Mouse (Mus musculus): ENCODE measurements at regions not wholly inside any gene's neighbourhood (a gene's known extent, or its start where the extent isn't known, plus 50 kb on each side); places are given as distances from the start of the nearest gene placed in this dataset.

GRCm38 (mm10) chr2:133738839-133739430 is 187.0 kb downstream of the Bmp2 start:
- H3K9ac ChIP-seq (replicated peaks; ENCODE audit: low read length): no peak overlapping the region
- DNase-seq (ENCODE audit: low spot score) (no peak), ATAC-seq (no peak)
- no peak overlapping the region for H3K4me2 ChIP-seq (ENCODE audit: low read depth, low read length)
- WGBS: 86% methylated on average over 10 of the region's 10 CpGs
- no peaks in the 10 kb centered on the region for H3K27me3 ChIP-seq (ENCODE audit: insufficient read depth, low read length)
- H3K4me3 ChIP-seq (ENCODE audit: low read length): no peak overlapping the region
- H3K27ac ChIP-seq: no peak overlapping the region
- TF ChIP-seq CTCF (IDR thresholded peaks at IDR 0.05; ENCODE audit: low read depth): no peak
- no peaks in the 10 kb centered on the region for H3K4me1 ChIP-seq (ENCODE audit: insufficient read depth, low read length)
- H3K36me3 ChIP-seq (ENCODE audit: insufficient read depth, low read length): no peaks in the 10 kb centered on the region
- no peaks in the 10 kb centered on the region for H3K9me3 ChIP-seq (ENCODE audit: low read length)

DNA sequence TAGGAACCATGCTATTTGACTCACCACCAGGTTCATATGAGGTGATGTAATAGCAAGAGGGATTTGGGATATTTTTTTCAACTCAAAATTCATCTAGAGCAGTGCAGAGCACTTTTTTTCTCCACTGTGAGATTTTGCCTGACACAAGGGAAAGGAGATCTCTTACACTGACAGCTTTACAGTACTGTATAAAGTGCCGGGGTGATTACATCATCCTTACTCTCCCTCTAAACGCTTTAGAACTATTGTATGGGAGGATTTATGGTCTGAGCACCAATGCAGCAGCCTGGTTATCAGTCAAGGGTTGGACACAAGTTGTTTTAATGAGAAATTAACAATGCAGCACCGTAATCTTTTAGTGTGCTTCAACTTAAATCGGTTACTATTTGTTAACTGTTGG is 196.5 kb downstream of the Bmp2 start:
- H3K9me3 ChIP-seq (ENCODE audit: low read length): no peaks in the 10 kb centered on the region
- no peak for ATAC-seq
- no peaks in the 10 kb centered on the region for H3K36me3 ChIP-seq (ENCODE audit: insufficient read depth, low read length)
- no peak for DNase-seq (ENCODE audit: low spot score)
- H3K4me2 ChIP-seq (ENCODE audit: low read depth, low read length): no peak overlapping the region
- WGBS: 64% methylated on average over 4 of the region's 4 CpGs
- no peaks in the 10 kb centered on the region for H3K4me1 ChIP-seq (ENCODE audit: insufficient read depth, low read length)
- no peaks in the 10 kb centered on the region for H3K27me3 ChIP-seq (ENCODE audit: insufficient read depth, low read length)
- H3K4me3 ChIP-seq (ENCODE audit: low read length): no peak overlapping the region
- TF ChIP-seq CTCF (IDR thresholded peaks at IDR 0.05; ENCODE audit: low read depth): no peak
- H3K27ac ChIP-seq: no peak overlapping the region
- no peak overlapping the region for H3K9ac ChIP-seq (replicated peaks; ENCODE audit: low read length)

- Histone ChIP-seq H3K9ac (replicated peaks; ENCODE audit: low read length) (no peak overlapping the region), H3K4me2 (ENCODE audit: low read depth, low read length) (no peak overlapping the region), H3K36me3 (ENCODE audit: insufficient read depth, low read length) (no peaks in the 10 kb centered on the region), H3K4me3 (ENCODE audit: low read length) (no peak overlapping the region), H3K27ac (no peak overlapping the region), H3K27me3 (ENCODE audit: insufficient read depth, low read length) (no peaks in the 10 kb centered on the region), H3K4me1 (ENCODE audit: insufficient read depth, low read length) (no peaks in the 10 kb centered on the region), H3K9me3 (ENCODE audit: low read length) (no peaks in the 10 kb centered on the region)
- ATAC-seq (no peak), DNase-seq (ENCODE audit: low spot score) (no peak)
- no peak for TF ChIP-seq CTCF (IDR thresholded peaks at IDR 0.05; ENCODE audit: low read depth)
- 75% methylated on average over 4 of the region's 4 CpGs for WGBS
Observed at GRCm38 (mm10) chr2:133749846-133750637, 198.1 kb downstream of the Bmp2 start.

GRCm38 (mm10) chr2:133754088-133754487 is 202.1 kb downstream of the Bmp2 start:
- no peak for DNase-seq (ENCODE audit: low spot score)
- no peak overlapping the region for H3K9ac ChIP-seq (replicated peaks; ENCODE audit: low read length)
- no peaks in the 10 kb centered on the region for H3K4me1 ChIP-seq (ENCODE audit: insufficient read depth, low read length)
- no peaks in the 10 kb centered on the region for H3K36me3 ChIP-seq (ENCODE audit: insufficient read depth, low read length)
- H3K27ac ChIP-seq: no peak overlapping the region
- no peak overlapping the region for H3K4me2 ChIP-seq (ENCODE audit: low read depth, low read length)
- ATAC-seq: no peak
- TF ChIP-seq CTCF (IDR thresholded peaks at IDR 0.05; ENCODE audit: low read depth): no peak
- no peaks in the 10 kb centered on the region for H3K27me3 ChIP-seq (ENCODE audit: insufficient read depth, low read length)
- WGBS: 83% methylated on average over 3 of the region's 3 CpGs
- no peak overlapping the region for H3K4me3 ChIP-seq (ENCODE audit: low read length)
- H3K9me3 ChIP-seq (ENCODE audit: low read length): no peaks in the 10 kb centered on the region

- Histone ChIP-seq H3K27me3 (ENCODE audit: insufficient read depth, low read length) (no peaks in the 10 kb centered on the region), H3K4me3 (ENCODE audit: low read length) (no peak overlapping the region), H3K9ac (replicated peaks; ENCODE audit: low read length) (no peak overlapping the region), H3K4me2 (ENCODE audit: low read depth, low read length) (no peak overlapping the region), H3K9me3 (ENCODE audit: low read length) (no peaks in the 10 kb centered on the region), H3K27ac (no peak overlapping the region), H3K36me3 (ENCODE audit: insufficient read depth, low read length) (no peaks in the 10 kb centered on the region), H3K4me1 (ENCODE audit: insufficient read depth, low read length) (no peaks in the 10 kb centered on the region)
- ATAC-seq (no peak), DNase-seq (ENCODE audit: low spot score) (no peak)
- TF ChIP-seq CTCF (IDR thresholded peaks at IDR 0.05; ENCODE audit: low read depth): no peak
- 72% methylated on average over 7 of the region's 7 CpGs for WGBS
Observed at GRCm38 (mm10) chr2:133761496-133761895, 209.5 kb downstream of the Bmp2 start.

- 96% methylated on average over 1 of the region's 1 CpGs for WGBS
- Histone ChIP-seq H3K27me3 (ENCODE audit: insufficient read depth, low read length) (no peaks in the 10 kb centered on the region), H3K4me1 (ENCODE audit: insufficient read depth, low read length) (no peaks in the 10 kb centered on the region), H3K9ac (replicated peaks; ENCODE audit: low read length) (no peak overlapping the region), H3K9me3 (ENCODE audit: low read length) (no peaks in the 10 kb centered on the region), H3K4me2 (ENCODE audit: low read depth, low read length) (no peak overlapping the region), H3K27ac (no peak overlapping the region), H3K36me3 (ENCODE audit: insufficient read depth, low read length) (no peaks in the 10 kb centered on the region), H3K4me3 (ENCODE audit: low read length) (no peak overlapping the region)
- no peak for ATAC-seq
- DNase-seq (ENCODE audit: low spot score): no peak
- no peak for TF ChIP-seq CTCF (IDR thresholded peaks at IDR 0.05; ENCODE audit: low read depth)
Observed at GRCm38 (mm10) chr2:133768546-133768945, 216.6 kb downstream of the Bmp2 start.

All from hindbrain, postnatal 0 days (tissue).